Mouse (Mus musculus) ovary, adult 2 months (tissue): Measurements from ENCODE around the gene Gm5592. TPM values are rescaled to one million over a fixed set of nuclear protein-coding genes. Genes with fewer than 3 reads are reported as not detected.

ENCODE experiments used
- polyA plus RNA-seq: library from polyadenylated mRNA; depleted of rRNA; stranded (reverse); fragments of >200 nt; gene quantifications from 2 replicates; pipeline ENCODE4 v1.2.3, GENCODE M21; 2012; rRNA removed

Gene Gm5592
- not detected in 2 replicates for polyA plus RNA-seq

GRCm38 (mm10) chr7:41153541-41153940 lies at the start of gene Gm5592:
TSS of gene Gm5592 (plus strand) at chr7:41153841.

Other genes with a start within 250 kb of the Gm5592 start
- gene 4930433I11Rik, start 166.3 kb upstream of the Gm5592 start, polyA plus RNA-seq, result not detected in 2 replicates
- gene Gm4884, start 121.1 kb upstream of the Gm5592 start, polyA plus RNA-seq, result not detected in 2 replicates
- gene AI987944, start 239.5 kb downstream of the Gm5592 start, polyA plus RNA-seq, result 1.9 and 2.4 TPM in 2 replicates